Mouse (Mus musculus) ES-E14 (cell line): Measurements from ENCODE around the gene 2410131K14Rik. TPM values are rescaled to one million over a fixed set of nuclear protein-coding genes. Genes with fewer than 3 reads are reported as not detected.
A peak's percentile ranks its signal among the peaks of the same experiment; 100 is the strongest.

Source experiments
- DNase-seq: peaks from one replicate; pipeline ENCODE4 v3.0.0-alpha.2; 2013; ENCODE audit warnings: low read depth, low spot score
- H3K27ac ChIP-seq: 2 replicates; pipeline ENCODE4 v1.5.1; 2012; ENCODE audit warnings: low read depth, mild to moderate bottlenecking, low read length, moderate library complexity, mixed read lengths; ENCODE audit not compliant: poor library complexity, insufficient read depth, severe bottlenecking
- H3K36me3 ChIP-seq: 2 replicates; pipeline ENCODE4 v1.6.1; 2012; ENCODE audit warnings: mild to moderate bottlenecking, low read length, moderate library complexity, mixed read lengths; ENCODE audit not compliant: control insufficient read depth, poor library complexity, insufficient read depth, severe bottlenecking
- H3K4me1 ChIP-seq, 2 experiments: fragments of 150-350 bp in 1 of 2; sonication (generic) in 1 of 2; 2 replicates each; pipeline ENCODE4 v1.6.1; 2012; ENCODE audit warnings: low read length in 2 of 2, mild to moderate bottlenecking in 1 of 2, mixed read lengths in 1 of 2; ENCODE audit not compliant: control insufficient read depth in 2 of 2, insufficient read depth in 2 of 2, poor library complexity in 1 of 2
- H3K4me3 ChIP-seq, 2 experiments: fragments of 150-350 bp in 1 of 2; sonication (generic) in 1 of 2; 2 replicates each; pipeline ENCODE4 v1.5.1; 2012; ENCODE audit warnings: low read length in 2 of 2, low read depth in 1 of 2, mild to moderate bottlenecking in 1 of 2, mixed read lengths in 1 of 2; ENCODE audit not compliant: insufficient read depth in 1 of 2, poor library complexity in 1 of 2, severe bottlenecking in 1 of 2
- H3K9ac ChIP-seq: 2 replicates; pipeline ENCODE4 v1.6.1; 2012; ENCODE audit warnings: low read depth, mild to moderate bottlenecking, low read length, mixed read lengths; ENCODE audit not compliant: poor library complexity, insufficient read depth, severe bottlenecking
- H3K9me3 ChIP-seq: fragments of 150-350 bp; sonication (generic); 2 replicates; pipeline ENCODE4 v1.6.1; 2012; ENCODE audit warnings: low read depth, mild to moderate bottlenecking, low read length; ENCODE audit not compliant: control insufficient read depth, insufficient read depth
- CHD2 ChIP-seq: IDR thresholded peaks from 2 replicates; pipeline ENCODE4 v1.6.1; 2014; ENCODE audit warnings: mild to moderate bottlenecking, low read depth, low read length, inconsistent platforms
- HCFC1 ChIP-seq: IDR thresholded peaks from 2 replicates; pipeline ENCODE4 v1.6.1; 2012; ENCODE audit warnings: low read length, inconsistent platforms, borderline replicate concordance; ENCODE audit not compliant: insufficient read depth
- MAFK ChIP-seq: IDR thresholded peaks from 2 replicates; pipeline ENCODE4 v1.6.1; 2014; ENCODE audit warnings: mild to moderate bottlenecking, low read depth, low read length, inconsistent platforms; ENCODE audit not compliant: insufficient read depth
- ZC3H11A ChIP-seq: IDR thresholded peaks from 2 replicates; pipeline ENCODE4 v1.6.1; 2012; ENCODE audit warnings: low read depth, mild to moderate bottlenecking, inconsistent platforms, low read length, borderline replicate concordance
- ZNF384 ChIP-seq: IDR thresholded peaks from 2 replicates; pipeline ENCODE4 v1.6.1; 2012; ENCODE audit warnings: low read depth, low read length, inconsistent platforms
- in situ Hi-C, 2 experiments: fragments of 600-800 bp; cut with MboI; formaldehyde crosslinking; loops; one replicate each; pipeline ENCODE4 v1.15.1; 2025; ENCODE audit warnings: low sequenced_read_pairs in 2 of 2, inconsistent platforms in 1 of 2; ENCODE audit not compliant: unreplicated experiment in 2 of 2
- total RNA-seq: library from RNA; depleted of rRNA; stranded (reverse); fragments of 300-350 nt; gene quantifications from 2 replicates; pipeline ENCODE4 v1.2.3, GENCODE M21; 2012

Gene 2410131K14Rik
- total RNA-seq, 1 experiment = 11.6 TPM

- H3K9me3 ChIP-seq = no peaks in the 10 kb centered on the region
- H3K4me3 ChIP-seq = no peak overlapping the region
- in situ Hi-C loops = no loop called here
- TF ChIP-seq HCFC1 = no peak
- no peak for TF ChIP-seq ZNF384
- peak; percentile 14; the same call in 1 of the 2 replicates for TF ChIP-seq ZC3H11A
- TF ChIP-seq CHD2 = no peak
- TF ChIP-seq MAFK = no peak
- H3K4me1 ChIP-seq = 0 out of 4 replicates have a peak, but pooled peaks cover 0 to 3% of the 10 kb centered on the region in 2 experiments
- H3K27ac ChIP-seq = no peak overlapping the region
- DNase-seq = no peak
- peaks cover 35% of the 10 kb centered on the region for H3K36me3 ChIP-seq
- H3K9ac ChIP-seq = no peak overlapping the region
Observed at GRCm38 (mm10) chr5:118256981-118257380, 12.0 kb downstream of the 2410131K14Rik start.

- Histone ChIP-seq H3K36me3 (peaks cover 41% of the 10 kb centered on the region), H3K9me3 (no peaks in the 10 kb centered on the region), H3K4me1 (no peaks in the 10 kb centered on the region), H3K27ac (no peak overlapping the region), H3K4me3 (no peak overlapping the region), H3K9ac (no peak overlapping the region)
- DNase-seq = no peak
- TF ChIP-seq MAFK (no peak), CHD2 (no peak), ZC3H11A (no peak), ZNF384 (no peak), HCFC1 (no peak)
- in situ Hi-C loops = no loop called here
Observed at GRCm38 (mm10) chr5:118259152-118259551, 14.1 kb downstream of the 2410131K14Rik start.

- Histone ChIP-seq H3K4me3 (no peak overlapping the region), H3K36me3 (peaks cover 41% of the 10 kb centered on the region), H3K27ac (no peak overlapping the region), H3K9me3 (no peaks in the 10 kb centered on the region), H3K4me1 (no peaks in the 10 kb centered on the region), H3K9ac (no peak overlapping the region)
- TF ChIP-seq MAFK (no peak), HCFC1 (no peak), ZNF384 (no peak), CHD2 (no peak), ZC3H11A (no peak)
- in situ Hi-C loops = loop anchor here in 1 of 2 experiments (10.0 kb wide), 1 partner anchor 505 kb away; no protein-coding TSS in a partner anchor
- no peak for DNase-seq
Observed at GRCm38 (mm10) chr5:118259636-118260035, 14.6 kb downstream of the 2410131K14Rik start.

GRCm38 (mm10) chr5:118260055-118260454 is 15.0 kb downstream of the 2410131K14Rik start:
- Histone ChIP-seq H3K9ac (no peak overlapping the region), H3K27ac (no peak overlapping the region), H3K4me1 (no peaks in the 10 kb centered on the region), H3K9me3 (no peaks in the 10 kb centered on the region), H3K36me3 (peaks cover 41% of the 10 kb centered on the region), H3K4me3 (no peak overlapping the region)
- DNase-seq = no peak
- in situ Hi-C loops = loop anchor here in 1 of 2 experiments (10.0 kb wide), 1 partner anchor 505 kb away; no protein-coding TSS in a partner anchor
- TF ChIP-seq MAFK (no peak), CHD2 (no peak), HCFC1 (no peak), ZC3H11A (no peak), ZNF384 (no peak)
